Mouse (Mus musculus): Measurements from ENCODE around the gene Camsap1.

DNA sequence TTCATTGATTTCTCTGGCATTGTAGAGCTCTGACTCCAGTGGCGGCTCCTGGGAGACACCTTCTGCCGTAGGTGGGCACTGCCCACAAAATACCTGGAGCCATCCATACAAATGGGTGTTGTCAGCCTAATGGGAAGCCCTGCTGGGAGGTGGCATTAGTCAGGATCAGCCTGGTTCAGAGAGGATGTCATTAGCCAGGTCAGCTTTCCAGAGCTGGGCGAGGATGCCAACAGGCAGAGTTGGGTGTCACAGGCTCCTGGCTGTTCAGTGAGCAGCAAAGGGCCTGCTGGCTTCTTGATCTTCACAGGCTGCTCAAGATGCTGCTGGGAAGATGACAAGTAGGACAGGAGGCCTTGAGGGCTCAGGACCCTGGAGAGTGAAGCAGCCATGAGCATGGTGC lies 98.3 kb downstream of the Camsap1 start:
- TF ChIP-seq CTCF (IDR thresholded peaks at IDR 0.05; ENCODE audit: control insufficient read depth, insufficient read depth, insufficient replicate concordance, low read depth, low read length) (no peak), POLR2A (IDR thresholded peaks at IDR 0.05; ENCODE audit: control insufficient read depth, low read depth, low read length) (no peak)

Data from testis, adult 2 months (tissue).